Mouse (Mus musculus): ENCODE results near the gene Samd8.

- no peak for TF ChIP-seq POLR2A (IDR thresholded peaks at IDR 0.05; ENCODE audit: low read depth, low read length)
- TF ChIP-seq CTCF (IDR thresholded peaks at IDR 0.05; ENCODE audit: extremely low read depth, insufficient read depth, insufficient read length, insufficient replicate concordance) = no peak
These were observed 97.2 kb downstream of the Samd8 start for GRCm38 (mm10) chr14:21847381-21848165.
